Mouse (Mus musculus) myocyte (in vitro differentiated cells): ENCODE measurements around the gene Snx30. TPM values are rescaled to one million over a fixed set of nuclear protein-coding genes. Genes with fewer than 3 reads are reported as not detected.
A peak's percentile ranks its signal among the peaks of the same experiment; 100 is the strongest.

Source experiments
- H3K27me3 ChIP-seq: one replicate; pipeline ENCODE4 v1.6.1; 2011; ENCODE audit not compliant: control insufficient read depth, insufficient read depth, insufficient read length
- H3K36me3 ChIP-seq: one replicate; pipeline ENCODE4 v1.6.1; 2011; ENCODE audit not compliant: control insufficient read depth, insufficient read depth
- H3K4me2 ChIP-seq: one replicate; pipeline ENCODE4 v1.6.1; 2011; ENCODE audit warnings: low read depth, control low read depth
- H3K4me3 ChIP-seq: one replicate; pipeline ENCODE4 v1.5.1; 2011; ENCODE audit warnings: mild to moderate bottlenecking, control low read depth, moderate library complexity
- H3K79me2 ChIP-seq: one replicate; pipeline ENCODE4 v1.6.1; 2011; ENCODE audit not compliant: control insufficient read depth, insufficient read depth
- H3ac ChIP-seq: one replicate; pipeline ENCODE4 v1.6.1; 2011; ENCODE audit not compliant: control insufficient read depth, insufficient read length
- CEBPB ChIP-seq: IDR thresholded peaks from 2 replicates; pipeline ENCODE4 v1.6.1; 2011; ENCODE audit warnings: mild to moderate bottlenecking, moderate library complexity; ENCODE audit not compliant: poor library complexity, insufficient read depth, severe bottlenecking
- E2F4 ChIP-seq: IDR thresholded peaks from one replicate; pipeline ENCODE4 v1.6.1; 2011; ENCODE audit warnings: mild to moderate bottlenecking, control low read depth, moderate library complexity; ENCODE audit not compliant: insufficient read depth
- MAX ChIP-seq: IDR thresholded peaks from one replicate; pipeline ENCODE4 v1.6.1; 2011; ENCODE audit warnings: low read depth, mild to moderate bottlenecking, control low read depth
- MYOD1 ChIP-seq, 3 experiments: IDR thresholded peaks; one replicate each; pipeline ENCODE4 v1.6.1; 2011; ENCODE audit warnings: control low read depth in 2 of 3, low read depth in 2 of 3, mild to moderate bottlenecking in 2 of 3, moderate library complexity in 1 of 3; ENCODE audit not compliant: insufficient read length in 2 of 3, control insufficient read depth in 1 of 3
- MYOG ChIP-seq, 3 experiments: IDR thresholded peaks; one replicate each; pipeline ENCODE4 v1.6.1; 2011; ENCODE audit warnings: control low read depth in 2 of 3, low read depth in 2 of 3, mild to moderate bottlenecking in 2 of 3; ENCODE audit not compliant: insufficient read length in 2 of 3, control insufficient read depth in 1 of 3, insufficient read depth in 1 of 3
- POLR2A ChIP-seq: IDR thresholded peaks from one replicate; pipeline ENCODE4 v1.6.1; 2011; ENCODE audit warnings: low read depth, mild to moderate bottlenecking, control low read depth, moderate library complexity; ENCODE audit not compliant: insufficient read length
- POLR2AphosphoS2 ChIP-seq: IDR thresholded peaks from one replicate; pipeline ENCODE4 v1.6.1; 2011; ENCODE audit warnings: low read depth, control low read depth; ENCODE audit not compliant: insufficient read length
- REST ChIP-seq: IDR thresholded peaks from one replicate; pipeline ENCODE4 v1.6.1; 2011; ENCODE audit warnings: mild to moderate bottlenecking, control low read depth, moderate library complexity; ENCODE audit not compliant: insufficient read depth, insufficient read length
- SRF ChIP-seq: IDR thresholded peaks from one replicate; pipeline ENCODE4 v1.6.1; 2011; ENCODE audit warnings: low read depth; ENCODE audit not compliant: control insufficient read depth, insufficient read length
- TCF12 ChIP-seq: IDR thresholded peaks from one replicate; pipeline ENCODE4 v1.6.1; 2011; ENCODE audit warnings: mild to moderate bottlenecking, control low read depth; ENCODE audit not compliant: poor library complexity, insufficient read depth, severe bottlenecking
- TCF3 ChIP-seq: IDR thresholded peaks from one replicate; pipeline ENCODE4 v1.6.1; 2011; ENCODE audit warnings: low read depth, control low read depth; ENCODE audit not compliant: insufficient read length
- USF1 ChIP-seq: IDR thresholded peaks from one replicate; pipeline ENCODE4 v1.6.1; 2011; ENCODE audit warnings: low read depth, mild to moderate bottlenecking, control low read depth, moderate library complexity
- polyA plus RNA-seq: library from polyadenylated mRNA; unstranded; fragments of >200 nt; fragmentation: generic; extraction: Trizol; gene quantifications from one replicate; pipeline ENCODE4 v1.2.1, GENCODE M21; 2012; ENCODE audit warnings: missing spikeins

The Snx30 gene
- polyA plus RNA-seq, 1 experiment: 2.6 TPM

- TF ChIP-seq POLR2AphosphoS2: no peak
- no peak for TF ChIP-seq MYOD1 (IDR thresholded peaks at IDR 0.05; ENCODE audit: control insufficient read depth in 1 of 3, insufficient read length in 2 of 3, low read depth in 2 of 3)
- TF ChIP-seq TCF12: no peak
- no peak for TF ChIP-seq MYOG (IDR thresholded peaks at IDR 0.05; ENCODE audit: control insufficient read depth in 1 of 3, insufficient read depth in 1 of 3, insufficient read length in 2 of 3, low read depth in 2 of 3)
- TF ChIP-seq CEBPB: no peak
- no peak for TF ChIP-seq REST
- no peak for TF ChIP-seq POLR2A
- no peak for TF ChIP-seq SRF
- TF ChIP-seq E2F4: no peak
- TF ChIP-seq MAX: no peak
- TF ChIP-seq TCF3: no peak
- TF ChIP-seq USF1: no peak
- Histone ChIP-seq H3ac (no peak overlapping the region), H3K36me3 (no peaks in the 10 kb centered on the region), H3K4me3 (no peak overlapping the region), H3K27me3 (no peaks in the 10 kb centered on the region), H3K79me2 (no peaks in the 10 kb centered on the region), H3K4me2 (no peak overlapping the region)
These were observed 32.0 kb downstream of the Snx30 start for GRCm38 (mm10) chr4:59837659-59838058.

GRCm38 (mm10) chr4:59844460-59845244, 39.0 kb downstream of the Snx30 start:
- H3K4me3 ChIP-seq: no peak overlapping the region
- H3K27me3 ChIP-seq: no peaks in the 10 kb centered on the region
- H3K36me3 ChIP-seq: no peaks in the 10 kb centered on the region
- no peaks in the 10 kb centered on the region for H3K79me2 ChIP-seq
- no peak overlapping the region for H3ac ChIP-seq
- TF ChIP-seq MYOG (IDR thresholded peaks at IDR 0.05; ENCODE audit: control insufficient read depth in 1 of 3, insufficient read depth in 1 of 3, insufficient read length in 2 of 3, low read depth in 2 of 3): peak in 2 of 3 experiments; percentile 18 to 60
- peak in 1 of 3 experiments; percentile 52 for TF ChIP-seq MYOD1 (IDR thresholded peaks at IDR 0.05; ENCODE audit: control insufficient read depth in 1 of 3, insufficient read length in 2 of 3, low read depth in 2 of 3)
- TF ChIP-seq MAX: no peak
- TF ChIP-seq E2F4: no peak
- TF ChIP-seq TCF12: peak; percentile 33
- TF ChIP-seq USF1: no peak
- H3K4me2 ChIP-seq: peak overlapping the region; percentile 61

- no peak for TF ChIP-seq POLR2A
- TF ChIP-seq REST: no peak
- TF ChIP-seq E2F4: no peak
- TF ChIP-seq MAX: no peak
- no peak for TF ChIP-seq TCF3
- no peak for TF ChIP-seq CEBPB
- TF ChIP-seq TCF12: no peak
- no peak for TF ChIP-seq USF1
- TF ChIP-seq POLR2AphosphoS2: no peak
- no peak for TF ChIP-seq MYOG (IDR thresholded peaks at IDR 0.05; ENCODE audit: control insufficient read depth in 1 of 3, insufficient read depth in 1 of 3, insufficient read length in 2 of 3, low read depth in 2 of 3)
- no peak for TF ChIP-seq MYOD1 (IDR thresholded peaks at IDR 0.05; ENCODE audit: control insufficient read depth in 1 of 3, insufficient read length in 2 of 3, low read depth in 2 of 3)
- TF ChIP-seq SRF: no peak
- Histone ChIP-seq H3K4me3 (no peak overlapping the region), H3K36me3 (no peaks in the 10 kb centered on the region), H3K27me3 (no peaks in the 10 kb centered on the region), H3K4me2 (peak overlapping the region; percentile 61), H3ac (no peak overlapping the region), H3K79me2 (no peaks in the 10 kb centered on the region)
These were observed 39.6 kb downstream of the Snx30 start for GRCm38 (mm10) chr4:59845245-59845637.

- no peaks in the 10 kb centered on the region for H3K36me3 ChIP-seq
- no peak overlapping the region for H3K4me2 ChIP-seq
- no peaks in the 10 kb centered on the region for H3K79me2 ChIP-seq
- no peaks in the 10 kb centered on the region for H3K27me3 ChIP-seq
- TF ChIP-seq E2F4 (no peak), CEBPB (no peak), TCF12 (no peak), TCF3 (no peak), MYOG (IDR thresholded peaks at IDR 0.05; ENCODE audit: control insufficient read depth in 1 of 3, insufficient read depth in 1 of 3, insufficient read length in 2 of 3, low read depth in 2 of 3) (no peak)
- no peak overlapping the region for H3K4me3 ChIP-seq
- H3ac ChIP-seq: no peak overlapping the region
These were observed 41.8 kb downstream of the Snx30 start for GRCm38 (mm10) chr4:59847447-59847846.

GRCm38 (mm10) chr4:59850181-59850580, 44.5 kb downstream of the Snx30 start:
- H3K4me3 ChIP-seq: no peak overlapping the region
- no peak overlapping the region for H3ac ChIP-seq
- no peaks in the 10 kb centered on the region for H3K79me2 ChIP-seq
- H3K36me3 ChIP-seq: no peaks in the 10 kb centered on the region
- H3K27me3 ChIP-seq: no peaks in the 10 kb centered on the region
- TF ChIP-seq TCF3 (no peak), MAX (no peak), USF1 (no peak), POLR2A (no peak), REST (no peak), CEBPB (no peak), POLR2AphosphoS2 (no peak), E2F4 (no peak), MYOG (IDR thresholded peaks at IDR 0.05; ENCODE audit: control insufficient read depth in 1 of 3, insufficient read depth in 1 of 3, insufficient read length in 2 of 3, low read depth in 2 of 3) (no peak), TCF12 (no peak), SRF (no peak), MYOD1 (IDR thresholded peaks at IDR 0.05; ENCODE audit: control insufficient read depth in 1 of 3, insufficient read length in 2 of 3, low read depth in 2 of 3) (no peak)
- peak overlapping the region; percentile 7 for H3K4me2 ChIP-seq
